Comparison of ENCODE assay signal across 8 mouse cellular contexts in the genomic region with DNA sequence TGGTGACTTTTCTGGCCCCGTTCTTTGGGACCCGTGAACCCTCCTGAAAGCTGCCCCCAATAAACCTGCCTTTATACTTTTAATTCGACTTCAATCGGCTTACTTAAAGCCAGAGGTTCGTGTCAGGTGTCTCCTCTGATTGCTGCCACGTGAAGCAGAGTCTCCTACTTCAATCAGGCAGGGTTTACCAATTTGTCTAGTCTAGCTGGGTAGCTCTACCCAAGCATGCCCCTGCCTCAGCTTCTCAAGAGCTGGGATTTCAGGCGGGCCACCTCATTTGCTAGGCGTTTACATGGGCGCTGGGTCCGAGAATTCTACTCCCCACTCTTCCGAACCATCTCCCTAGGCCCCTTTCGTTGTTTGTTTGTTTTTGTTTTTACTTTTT. TPM values are rescaled to one million over a fixed set of nuclear protein-coding genes. Genes with fewer than 3 reads are reported as not detected.
DNase-seq lines count a peak whose midpoint lies in the region; ATAC-seq and TF ChIP-seq lines count a peak whose summit lies in the region.

No protein-coding gene starts in this region.

- H3K4me2 ChIP-seq in heart, embryonic 14.5 days (ENCODE audit: low read length): peak overlapping the region; percentile 57
- H3K4me2 ChIP-seq in forebrain, postnatal 0 days (ENCODE audit: low read depth): peak overlapping the region; percentile 45

- H3K27me3 ChIP-seq in heart, embryonic 14.5 days (ENCODE audit: control insufficient read depth, insufficient read depth, low read length): 0 out of 2 replicates have a peak, but pooled peaks cover 11% of the 10 kb centered on the region
- peaks cover 31% of the 10 kb centered on the region for H3K27me3 ChIP-seq in G1E (ENCODE audit: insufficient read depth, low read length)
- no peaks in the 10 kb centered on the region for H3K27me3 ChIP-seq in forebrain, postnatal 0 days (ENCODE audit: insufficient read depth, low read length)
- peaks cover 14% of the 10 kb centered on the region; the same call in 1 of the 2 replicates for H3K27me3 ChIP-seq in midbrain, embryonic 10.5 days (ENCODE audit: low read depth, poor library complexity, severe bottlenecking)

- intact Hi-C loops in heart, postnatal 25 days (cut with DNase I): loop anchor here (1.0 kb wide), 1 partner anchor 75 kb away; no protein-coding TSS in a partner anchor

- DNase-seq in heart, postnatal 25 days (ENCODE audit: low spot score): no peak
- no peak for DNase-seq in G1E (ENCODE audit: low spot score)
- no peak for DNase-seq in forebrain, postnatal 0 days
- DNase-seq in midbrain, embryonic 10.5 days (ENCODE audit: low spot score): no peak
- no peak for DNase-seq in adrenal gland, adult 8-10 months
- DNase-seq in gastrocnemius, adult 8-10 months (ENCODE audit: low spot score in 2 of 2): no peak
- no peak for DNase-seq in layer of hippocampus, postnatal 10 days (ENCODE audit: low spot score in 2 of 2)

- WGBS in heart, embryonic 14.5 days: 43% methylated on average over 12 of the region's 12 CpGs
- WGBS in forebrain, postnatal 0 days: 41% methylated on average over 12 of the region's 12 CpGs
- WGBS in midbrain, embryonic 10.5 days: 36% methylated on average over 12 of the region's 12 CpGs

- H3K27ac ChIP-seq in heart, embryonic 14.5 days (replicated peaks in 1 of 2; ENCODE audit: control insufficient read depth in 1 of 2, insufficient read depth in 1 of 2, low read depth in 2 of 2, low read length in 2 of 2): no peak overlapping the region
- no peak overlapping the region for H3K27ac ChIP-seq in forebrain, postnatal 0 days (ENCODE audit: low read depth, low read length)
- peak overlapping the region; percentile 86 for H3K27ac ChIP-seq in midbrain, embryonic 10.5 days (replicated peaks)

- 0 out of 2 replicates have a peak overlapping the region, but pooled peaks have one; percentile 55 for H3K9ac ChIP-seq in heart, embryonic 14.5 days (ENCODE audit: low read length)
- H3K9ac ChIP-seq in forebrain, postnatal 0 days: no peak overlapping the region

- no peaks in the 10 kb centered on the region for H3K36me3 ChIP-seq in heart, embryonic 14.5 days (ENCODE audit: control insufficient read depth, insufficient read depth, low read length)
- no peaks in the 10 kb centered on the region for H3K36me3 ChIP-seq in G1E (replicated peaks)
- H3K36me3 ChIP-seq in forebrain, postnatal 0 days (ENCODE audit: insufficient read depth): no peaks in the 10 kb centered on the region
- peaks cover 9% of the 10 kb centered on the region for H3K36me3 ChIP-seq in midbrain, embryonic 10.5 days

- no peak for ATAC-seq in heart, embryonic 14.5 days (ENCODE audit: insufficient number of reproducible peaks, insufficient read depth, low FRiP score, low read depth)
- no peak for ATAC-seq in G1E (ENCODE audit: extremely low read depth, insufficient number of reproducible peaks, low FRiP score, poor library complexity, severe bottlenecking)
- ATAC-seq in forebrain, postnatal 0 days: peak; percentile 2; the same call in 1 of the 2 replicates

- H3K9me3 ChIP-seq in heart, embryonic 14.5 days (ENCODE audit: control insufficient read depth, low read length): no peaks in the 10 kb centered on the region
- H3K9me3 ChIP-seq in G1E (replicated peaks): no peaks in the 10 kb centered on the region
- H3K9me3 ChIP-seq in forebrain, postnatal 0 days (ENCODE audit: low read length): no peaks in the 10 kb centered on the region
- H3K9me3 ChIP-seq in midbrain, embryonic 10.5 days (replicated peaks): no peaks in the 10 kb centered on the region

- no peak for TF ChIP-seq CTCF in G1E (IDR thresholded peaks at IDR 0.05; ENCODE audit: low read depth, low read length)
- no peak for TF ChIP-seq CTCF in forebrain, postnatal 0 days (IDR thresholded peaks at IDR 0.05; ENCODE audit: low read depth)

- H3K4me1 ChIP-seq in heart, embryonic 14.5 days (ENCODE audit: control insufficient read depth in 2 of 2, insufficient read depth in 2 of 2, low read length in 2 of 2): peaks cover 7 to 18% of the 10 kb centered on the region in 2 experiments
- H3K4me1 ChIP-seq in G1E (ENCODE audit: insufficient read depth, low read depth, low read length): peaks cover 54% of the 10 kb centered on the region
- H3K4me1 ChIP-seq in forebrain, postnatal 0 days (ENCODE audit: insufficient read depth): no peaks in the 10 kb centered on the region
- H3K4me1 ChIP-seq in midbrain, embryonic 10.5 days: peaks cover 31% of the 10 kb centered on the region

- H3K4me3 ChIP-seq in heart, embryonic 14.5 days (ENCODE audit: control insufficient read depth in 1 of 2, insufficient read depth in 1 of 2, low read depth in 1 of 2, low read length in 2 of 2): peak overlapping the region in 1 of 2 experiments; percentile 17; a peak in 1 of 4 replicates
- peak overlapping the region; percentile 5; the same call in 1 of the 2 replicates for H3K4me3 ChIP-seq in G1E (ENCODE audit: low read depth, low read length)
- no peak overlapping the region for H3K4me3 ChIP-seq in forebrain, postnatal 0 days (ENCODE audit: low read depth, low read length)
- H3K4me3 ChIP-seq in midbrain, embryonic 10.5 days: peak overlapping the region; percentile 48

RNA-seq across cellular contexts. Expression of a gene that starts 21.1 kb away (rescaled TPM):
- 20.8 and 20.9 TPM in 2 replicates for polyA plus RNA-seq in heart, embryonic 14.5 days (2014; fragmentation: Nextera tagmentation; extraction: Ambion mirVana)
- total RNA-seq in heart, postnatal 25 days (2021): 10 to 100 TPM; 13.4 to 14.1 TPM
- total RNA-seq in G1E (2014; fragmentation: Nextera tagmentation) (9.1 and 12.3 TPM in 2 replicates), G1E (2017) (15.4 and 15.9 TPM in 2 replicates)
- polyA plus RNA-seq in G1E (2012): 44.5 and 47.8 TPM in 2 replicates
- 46.1 and 51.4 TPM in 2 replicates for total RNA-seq in forebrain, postnatal 0 days (2014; rRNA removed)
- 40.1 and 40.3 TPM in 2 replicates for polyA plus RNA-seq in forebrain, postnatal 0 days (2015; fragmentation: Nextera tagmentation; extraction: Ambion mirVana)
- polyA plus RNA-seq in midbrain, embryonic 10.5 days (2016; fragmentation: Nextera tagmentation; extraction: Ambion mirVana): 62.1 and 64.1 TPM in 2 replicates
- 10 to 100 TPM; 22.4 to 36.8 (median 29.4) TPM for total RNA-seq in adrenal gland, adult 8-10 months (2022)
- total RNA-seq in gastrocnemius, adult 8-10 months (2022): 10 to 100 TPM in 3 of 4 experiments, 1 to 10 TPM in 1; 9.9 to 12.4 (median 11.0) TPM
- total RNA-seq in layer of hippocampus, postnatal 10 days (2021): 10 to 100 TPM; 28.8 to 32.1 TPM

RNA-seq across cellular contexts. Expression of a gene that starts 57.1 kb away (rescaled TPM):
- polyA plus RNA-seq in heart, embryonic 14.5 days (2014; fragmentation: Nextera tagmentation; extraction: Ambion mirVana): 18.7 and 18.8 TPM in 2 replicates
- total RNA-seq in heart, postnatal 25 days (2021): 1 to 10 TPM; 3.2 to 4.9 TPM
- total RNA-seq in G1E (2014; fragmentation: Nextera tagmentation): 88.8 and 141 TPM in 2 replicates
- 32.5 and 32.6 TPM in 2 replicates for total RNA-seq in G1E (2017)
- polyA plus RNA-seq in G1E (2012): 92.9 and 127 TPM in 2 replicates
- 58.1 and 99.4 TPM in 2 replicates for total RNA-seq in forebrain, postnatal 0 days (2014; rRNA removed)
- 64.7 and 67.9 TPM in 2 replicates for polyA plus RNA-seq in forebrain, postnatal 0 days (2015; fragmentation: Nextera tagmentation; extraction: Ambion mirVana)
- polyA plus RNA-seq in midbrain, embryonic 10.5 days (2016; fragmentation: Nextera tagmentation; extraction: Ambion mirVana): 29.3 and 32.7 TPM in 2 replicates
- total RNA-seq in adrenal gland, adult 8-10 months (2022): 10 to 100 TPM; 51.8 to 96.5 (median 70.3) TPM
- 1 to 10 TPM in 3 of 4 experiments, under 1 TPM in 1; 0.77 to 1.4 (median 1.2) TPM for total RNA-seq in gastrocnemius, adult 8-10 months (2022)
- total RNA-seq in layer of hippocampus, postnatal 10 days (2021): 100 to 1,000 TPM; 146 to 164 TPM

Comparison
In these comparisons a context has a peak if more than half of its experiments do, and no peak if none do; other contexts are left out.
1. RNA of a gene that starts 57.1 kb away (total RNA-seq): 146 to 164 TPM in layer of hippocampus, postnatal 10 days, 32.5 to 141 TPM in G1E, 58.1 to 99.4 TPM in forebrain, postnatal 0 days and 51.8 to 96.5 TPM in adrenal gland, adult 8-10 months; 3.2 to 4.9 TPM in heart, postnatal 25 days and 0.77 to 1.4 TPM in gastrocnemius, adult 8-10 months; every median in the first group is over 4 times any median in the second.